Mouse (Mus musculus) embryonic facial prominence, embryonic 11.5 days (tissue): ENCODE data around the gene Bnip2. TPM values are rescaled to one million over a fixed set of nuclear protein-coding genes. Genes with fewer than 3 reads are reported as not detected.

Experiments
- ATAC-seq: fragments of 200-750 bp; cut with Nextera tagmentation; replicated peaks from 2 replicates; pipeline ENCODE4 v1.8.0; 2017; ENCODE audit warnings: low read depth; ENCODE audit not compliant: insufficient number of reproducible peaks, low FRiP score, low TSS enrichment
- DNase-seq: peaks from one replicate; pipeline ENCODE4 v3.0.0-alpha.2; 2015; ENCODE audit warnings: low spot score
- H3K27ac ChIP-seq: fragments of 300-500 bp; sonication (generic); replicated peaks from 2 replicates; pipeline ENCODE4 v1.5.1; 2014; ENCODE audit warnings: mild to moderate bottlenecking, low read depth, low read length, control low read depth
- H3K27me3 ChIP-seq: fragments of 300-500 bp; sonication (generic); 2 replicates; pipeline ENCODE4 v1.6.1; 2014; ENCODE audit warnings: mild to moderate bottlenecking, low read length, moderate library complexity, mixed read lengths; ENCODE audit not compliant: control insufficient read depth, insufficient read depth
- H3K36me3 ChIP-seq: fragments of 300-500 bp; sonication (generic); replicated peaks from 2 replicates; pipeline ENCODE4 v1.6.1; 2014; ENCODE audit warnings: low read depth, mild to moderate bottlenecking, low read length, moderate library complexity, mixed read lengths; ENCODE audit not compliant: control insufficient read depth, insufficient read depth
- H3K4me1 ChIP-seq: fragments of 300-500 bp; sonication (generic); 2 replicates; pipeline ENCODE4 v1.6.1; 2014; ENCODE audit warnings: low read length, mixed read lengths; ENCODE audit not compliant: control insufficient read depth, insufficient read depth
- H3K4me2 ChIP-seq: fragments of 300-500 bp; sonication (generic); 2 replicates; pipeline ENCODE4 v1.6.1; 2014; ENCODE audit warnings: low read depth, mild to moderate bottlenecking, control low read depth, low read length, moderate library complexity
- H3K4me3 ChIP-seq: fragments of 300-500 bp; sonication (generic); 2 replicates; pipeline ENCODE4 v1.5.1; 2014; ENCODE audit warnings: low read depth, low read length, control low read depth
- H3K9ac ChIP-seq: fragments of 300-500 bp; sonication (generic); replicated peaks from 2 replicates; pipeline ENCODE4 v1.6.1; 2014; ENCODE audit warnings: mild to moderate bottlenecking, control low read depth, low read length
- H3K9me3 ChIP-seq: fragments of 300-500 bp; sonication (generic); replicated peaks from 2 replicates; pipeline ENCODE4 v1.6.1; 2016; ENCODE audit warnings: mild to moderate bottlenecking, low read length, inconsistent platforms, mixed read lengths; ENCODE audit not compliant: control insufficient read depth
- WGBS: fragments of 180-500 bp; shearing (Covaris S2); extraction: QIAGEN DNeasy Blood & Tissue Kit; methylation state at CpG from one replicate; pipeline ENCODE4 v1.1.7; 2014; 5-methylcytosine and 5-hydroxymethylcytosine counted together
- polyA plus RNA-seq: library from polyadenylated mRNA; unstranded; fragments of >200 nt; fragmentation: Nextera tagmentation; extraction: Ambion mirVana; gene quantifications from 2 replicates; pipeline ENCODE4 v1.2.1, GENCODE M21; 2014

The Bnip2 gene
- polyA plus RNA-seq, 1 experiment from 2014 or later = 138 TPM

- Histone ChIP-seq H3K4me2 (no peak overlapping the region), H3K9me3 (no peaks in the 10 kb centered on the region), H3K9ac (no peak overlapping the region), H3K27ac (no peak overlapping the region), H3K4me1 (no peaks in the 10 kb centered on the region), H3K27me3 (no peaks in the 10 kb centered on the region), H3K4me3 (no peak overlapping the region), H3K36me3 (no peaks in the 10 kb centered on the region)
- WGBS = 92% methylated on average over 1 of the region's 1 CpGs
- DNase-seq = no peak
- ATAC-seq = no peak
These were observed 42.9 kb downstream of the Bnip2 start for GRCm38 (mm10) chr9:70032167-70032566.

DNA sequence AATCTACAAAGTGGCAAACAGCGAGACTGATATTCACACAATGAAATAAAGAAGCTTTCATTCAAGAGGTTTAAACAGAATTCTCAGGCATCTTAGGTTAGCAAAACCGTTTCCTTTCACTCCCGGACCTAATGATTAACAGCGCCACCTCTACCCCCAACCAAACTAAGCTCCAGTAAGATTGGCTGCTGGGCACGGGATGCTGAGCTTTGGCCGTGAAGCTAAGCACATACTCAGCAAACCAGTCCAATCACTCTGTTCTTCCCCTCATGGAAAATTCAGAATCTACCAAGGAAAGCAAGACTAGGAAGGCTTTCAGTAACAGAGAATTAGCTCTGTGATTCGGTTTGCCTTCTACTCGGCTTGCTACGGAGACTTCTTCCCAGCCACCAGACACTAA lies 43.8 kb downstream of the Bnip2 start:
- Histone ChIP-seq H3K4me2 (no peak overlapping the region), H3K27ac (no peak overlapping the region)

DNA sequence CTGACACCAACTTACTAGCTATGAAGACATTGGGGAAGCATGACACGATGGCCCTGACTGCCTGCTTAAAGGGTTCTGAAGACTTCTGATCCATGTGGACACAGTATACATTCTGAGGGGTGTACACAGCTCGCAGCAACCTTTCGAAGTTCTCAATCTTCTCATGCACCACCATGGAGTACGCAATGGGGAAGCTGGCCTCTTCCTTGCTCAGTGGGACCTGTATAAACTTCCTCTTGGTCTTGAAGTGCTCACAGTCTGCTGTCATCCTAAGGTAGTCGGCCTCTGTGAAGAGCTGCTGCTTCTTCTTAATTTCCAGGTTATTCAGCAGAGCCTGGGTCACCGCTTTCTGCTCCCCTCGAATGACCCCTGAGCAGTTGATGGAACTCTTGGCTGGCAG lies 45.4 kb downstream of the Bnip2 start:
- Histone ChIP-seq H3K4me2 (no peak overlapping the region), H3K27me3 (no peaks in the 10 kb centered on the region), H3K4me1 (no peaks in the 10 kb centered on the region), H3K9ac (no peak overlapping the region), H3K27ac (no peak overlapping the region), H3K36me3 (no peaks in the 10 kb centered on the region), H3K9me3 (no peaks in the 10 kb centered on the region), H3K4me3 (no peak overlapping the region)
- no peak for DNase-seq
- 89% methylated on average over 7 of the region's 7 CpGs for WGBS
- no peak for ATAC-seq

More for the DNA sequence above, 43.8 kb downstream of the Bnip2 start:
- H3K9me3 ChIP-seq = no peaks in the 10 kb centered on the region
- 70% methylated on average over 9 of the region's 9 CpGs for WGBS
- no peak overlapping the region for H3K4me3 ChIP-seq
- no peaks in the 10 kb centered on the region for H3K36me3 ChIP-seq
- no peak overlapping the region for H3K9ac ChIP-seq
- H3K4me1 ChIP-seq = no peaks in the 10 kb centered on the region
- no peak for ATAC-seq
- DNase-seq = no peak
- no peaks in the 10 kb centered on the region for H3K27me3 ChIP-seq

GRCm38 (mm10) chr9:70036646-70037045 lies 47.4 kb downstream of the Bnip2 start:
- Histone ChIP-seq H3K27ac (no peak overlapping the region), H3K4me2 (no peak overlapping the region), H3K4me1 (no peaks in the 10 kb centered on the region), H3K9ac (no peak overlapping the region), H3K9me3 (no peaks in the 10 kb centered on the region), H3K27me3 (no peaks in the 10 kb centered on the region), H3K4me3 (no peak overlapping the region), H3K36me3 (no peaks in the 10 kb centered on the region)
- DNase-seq = no peak
- WGBS = 70% methylated on average over 4 of the region's 4 CpGs
- no peak for ATAC-seq

DNA sequence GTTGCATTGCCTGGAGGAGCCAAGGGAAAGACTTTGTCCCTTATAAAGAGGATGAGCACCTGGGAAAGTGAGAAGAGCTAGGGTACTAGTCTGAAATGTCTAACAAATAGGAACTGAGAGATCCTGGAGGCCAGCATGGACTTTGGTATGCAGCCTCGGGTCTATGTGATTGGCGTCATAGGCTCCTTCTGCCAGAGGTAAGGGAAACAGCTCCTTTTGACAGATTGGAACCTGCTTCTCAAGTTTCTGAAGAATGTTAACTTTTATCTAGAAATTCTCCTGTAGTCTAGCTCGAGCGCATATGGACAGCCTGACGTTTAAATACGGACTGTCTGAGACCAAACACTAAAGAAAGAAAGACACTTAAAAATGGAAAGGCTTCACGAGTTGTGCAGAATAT lies 48.7 kb downstream of the Bnip2 start, which contains the start of gene Gcnt3:
Gene Gcnt3, minus strand, starts transcription at position 101 of the 400 bp plus-strand sequence.
- H3K27ac ChIP-seq = no peak within 1 kb of the TSS
- ATAC-seq (no peak), DNase-seq (no peak)
- H3K9me3 ChIP-seq = no peaks in the 10 kb centered on the region
- no peaks in the 10 kb centered on the region for H3K4me1 ChIP-seq
- H3K4me3 ChIP-seq = no peak within 1 kb of the TSS
- no peaks in the 10 kb centered on the region for H3K27me3 ChIP-seq
- no peaks in the 10 kb centered on the region for H3K36me3 ChIP-seq
- no peak within 1 kb of the TSS for H3K4me2 ChIP-seq
- 79% methylated on average over 7 of the region's 7 CpGs for WGBS
- no peak within 1 kb of the TSS for H3K9ac ChIP-seq

DNA sequence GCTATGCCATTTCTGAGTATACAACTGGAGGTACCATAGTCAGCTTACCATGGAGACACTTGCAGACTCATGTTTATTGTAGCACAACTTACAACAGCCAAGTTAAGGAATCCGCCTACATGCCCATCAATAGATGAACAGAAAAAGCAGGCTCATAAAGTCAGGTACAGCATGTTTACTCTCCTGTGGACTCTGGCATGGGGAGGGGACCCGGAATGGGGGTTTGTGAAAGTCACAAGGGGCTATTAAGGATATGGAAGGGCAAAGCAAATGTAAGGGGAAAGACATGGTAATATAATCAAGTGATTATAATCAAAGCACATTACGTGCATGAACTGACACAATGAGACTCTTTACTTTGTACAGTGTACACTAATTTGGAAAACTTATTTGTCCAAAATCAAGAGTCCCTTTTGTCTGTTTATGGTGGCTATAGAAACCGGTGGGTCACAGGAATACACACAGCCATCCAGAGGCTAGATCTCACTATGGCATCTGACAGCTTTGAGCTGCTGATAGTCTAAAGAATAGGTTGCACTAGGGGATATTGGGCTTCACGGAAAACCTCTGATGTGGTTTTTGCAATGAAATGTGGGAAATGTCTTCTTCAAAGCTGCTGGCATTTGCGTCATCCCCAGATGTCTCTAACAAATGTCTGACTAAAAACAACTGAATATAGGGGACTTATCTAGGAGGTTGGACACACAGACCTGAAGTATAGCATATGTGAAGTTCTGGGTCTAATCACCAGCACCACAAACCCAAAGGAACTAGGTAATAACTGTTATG lies 50.5 kb downstream of the Bnip2 start:
- ATAC-seq (no peak), DNase-seq (no peak)
- Histone ChIP-seq H3K9me3 (no peaks in the 10 kb centered on the region), H3K36me3 (no peaks in the 10 kb centered on the region), H3K4me3 (no peak overlapping the region), H3K4me1 (no peaks in the 10 kb centered on the region), H3K27me3 (no peaks in the 10 kb centered on the region), H3K4me2 (no peak overlapping the region), H3K27ac (no peak overlapping the region), H3K9ac (no peak overlapping the region)
- 86% methylated on average over 6 of the region's 6 CpGs for WGBS

- no peaks in the 10 kb centered on the region for H3K27me3 ChIP-seq
- DNase-seq (no peak), ATAC-seq (no peak)
- no peak overlapping the region for H3K9ac ChIP-seq
- no peaks in the 10 kb centered on the region for H3K4me1 ChIP-seq
- H3K9me3 ChIP-seq = no peaks in the 10 kb centered on the region
- no peak overlapping the region for H3K27ac ChIP-seq
- no peaks in the 10 kb centered on the region for H3K36me3 ChIP-seq
- no peak overlapping the region for H3K4me2 ChIP-seq
- 87% methylated on average over 11 of the region's 11 CpGs for WGBS
- H3K4me3 ChIP-seq = no peak overlapping the region
These were observed 51.3 kb downstream of the Bnip2 start for GRCm38 (mm10) chr9:70040570-70040969.

DNA sequence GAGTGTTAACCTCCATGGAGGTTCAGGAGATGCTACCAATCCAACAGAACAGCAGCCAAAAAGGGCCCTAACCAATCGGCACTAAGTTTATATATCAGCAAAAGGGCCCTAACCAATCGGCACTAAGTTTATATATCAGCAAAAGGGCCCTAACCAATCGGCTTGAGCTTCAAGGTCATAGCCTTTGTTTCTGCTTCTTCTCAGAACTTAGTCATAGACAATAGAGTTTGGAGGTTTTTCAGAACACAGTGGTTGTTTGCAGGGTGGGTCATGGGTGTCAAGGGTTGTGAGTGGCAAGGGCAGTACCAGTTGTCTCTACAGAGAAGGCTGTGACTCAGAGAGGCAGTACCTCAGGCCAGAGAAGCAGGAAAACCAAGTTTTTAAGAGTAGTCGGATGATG lies 52.9 kb downstream of the Bnip2 start:
- no peaks in the 10 kb centered on the region for H3K27me3 ChIP-seq
- no peaks in the 10 kb centered on the region for H3K4me1 ChIP-seq
- no peak overlapping the region for H3K27ac ChIP-seq
- H3K36me3 ChIP-seq = no peaks in the 10 kb centered on the region
- no peak overlapping the region for H3K9ac ChIP-seq
- DNase-seq (no peak), ATAC-seq (no peak)
- H3K9me3 ChIP-seq = no peaks in the 10 kb centered on the region
- no peak overlapping the region for H3K4me3 ChIP-seq
- 86% methylated on average over 4 of the region's 4 CpGs for WGBS
- H3K4me2 ChIP-seq = no peak overlapping the region
